Mouse (Mus musculus) midbrain, embryonic 10.5 days (tissue): ENCODE measurements around the gene Irx3. TPM values are rescaled to one million over a fixed set of nuclear protein-coding genes. Genes with fewer than 3 reads are reported as not detected.

Experiments used
- DNase-seq: peaks from one replicate; pipeline ENCODE4 v3.0.0-alpha.2; 2017; ENCODE audit warnings: low spot score
- H3K27ac ChIP-seq: fragments of 300-500 bp; sonication (generic); replicated peaks from 2 replicates; pipeline ENCODE4 v1.5.1; 2016; ENCODE audit warnings: mild to moderate bottlenecking
- H3K27me3 ChIP-seq: fragments of 300-500 bp; sonication (generic); 2 replicates; pipeline ENCODE4 v1.6.1; 2016; ENCODE audit warnings: low read depth, mild to moderate bottlenecking; ENCODE audit not compliant: poor library complexity, severe bottlenecking
- H3K36me3 ChIP-seq: fragments of 300-500 bp; sonication (generic); 2 replicates; pipeline ENCODE4 v1.6.1; 2016; ENCODE audit warnings: mild to moderate bottlenecking, moderate library complexity
- H3K4me1 ChIP-seq: fragments of 300-500 bp; sonication (generic); 2 replicates; pipeline ENCODE4 v1.6.1; 2016
- H3K4me3 ChIP-seq: fragments of 300-500 bp; sonication (generic); 2 replicates; pipeline ENCODE4 v1.5.1; 2016; ENCODE audit warnings: mild to moderate bottlenecking, moderate library complexity
- H3K9me3 ChIP-seq: fragments of 300-500 bp; sonication (generic); replicated peaks from 2 replicates; pipeline ENCODE4 v1.6.1; 2016; ENCODE audit warnings: mild to moderate bottlenecking
- WGBS: fragments of 180-500 bp; shearing (Covaris S2); methylation state at CpG from one replicate; pipeline ENCODE4 v1.1.7; 2016; 5-methylcytosine and 5-hydroxymethylcytosine counted together
- polyA plus RNA-seq: library from polyadenylated mRNA; unstranded; fragments of >200 nt; fragmentation: Nextera tagmentation; extraction: Ambion mirVana; gene quantifications from 2 replicates; pipeline ENCODE4 v1.2.1, GENCODE M21; 2016

Irx3 gene
- polyA plus RNA-seq, 1 experiment from 2014 or later: 46.2 TPM

GRCm38 (mm10) chr8:91750096-91750793 is 51.6 kb downstream of the Irx3 start:
- H3K27me3 ChIP-seq: peaks cover 19% of the 10 kb centered on the region; the same call in 1 of the 2 replicates
- no peaks in the 10 kb centered on the region for H3K36me3 ChIP-seq
- WGBS: 88% methylated on average over 15 of the region's 15 CpGs
- no peak for DNase-seq
- no peaks in the 10 kb centered on the region for H3K9me3 ChIP-seq
- H3K4me3 ChIP-seq: no peak overlapping the region
- peaks cover 24% of the 10 kb centered on the region for H3K4me1 ChIP-seq
- H3K27ac ChIP-seq: no peak overlapping the region

GRCm38 (mm10) chr8:91749412-91749811 is 52.5 kb downstream of the Irx3 start:
- 76% methylated on average over 5 of the region's 5 CpGs for WGBS

More at GRCm38 (mm10) chr8:91749412-91749811, 52.5 kb downstream of the Irx3 start:
- DNase-seq: no peak
- Histone ChIP-seq H3K9me3 (no peaks in the 10 kb centered on the region), H3K4me3 (no peak overlapping the region), H3K4me1 (peaks cover 27% of the 10 kb centered on the region), H3K27me3 (peaks cover 19% of the 10 kb centered on the region; the same call in 1 of the 2 replicates), H3K27ac (0 out of 2 replicates have a peak overlapping the region, but pooled peaks have one; percentile 13), H3K36me3 (no peaks in the 10 kb centered on the region)
